Mouse (Mus musculus) left cerebral cortex, adult 18-20 months (tissue): ENCODE measurements around the gene Musk. TPM values are rescaled to one million over a fixed set of nuclear protein-coding genes. Genes with fewer than 3 reads are reported as not detected.

Source experiments
- DNase-seq, 2 experiments: peaks; one replicate each; pipeline ENCODE4 v3.0.0; 2021 to 2022; ENCODE audit warnings: low spot score in 2 of 2, mixed read lengths in 1 of 2
- total RNA-seq, 2 experiments: library from RNA; stranded (reverse); gene quantifications; 2 replicates each; pipeline ENCODE4 v1.2.3; 2021

Gene Musk
- total RNA-seq, 2 experiments from 2014 or later = 2.0 to 2.4 TPM

DNA sequence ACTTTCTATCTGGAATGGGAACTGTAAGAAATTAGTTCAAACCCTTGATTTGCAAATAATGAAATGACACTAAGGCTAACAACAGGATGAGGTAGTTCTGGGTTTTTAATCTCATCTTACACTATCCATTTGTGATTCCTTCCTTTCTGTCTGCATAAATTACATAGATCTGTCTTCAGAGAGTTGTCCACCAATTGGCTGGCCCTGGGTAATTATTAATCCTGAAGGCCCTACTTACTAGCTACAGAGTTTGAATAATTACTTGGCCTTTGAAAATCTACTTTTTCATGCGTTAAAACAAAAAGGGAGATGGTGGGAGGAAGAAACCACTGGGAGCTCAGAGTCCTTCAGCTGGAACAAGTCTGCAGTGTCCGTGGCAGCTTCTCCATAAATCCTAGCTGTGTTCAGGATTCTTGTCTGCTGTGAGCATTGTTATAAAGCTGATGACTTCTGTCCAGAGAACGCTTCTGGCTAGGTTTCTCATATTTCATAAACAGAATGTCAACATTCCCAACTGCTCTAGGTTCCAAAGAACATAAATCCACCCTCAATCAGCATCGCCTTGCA, 29.3 kb downstream of the Musk start:
- no peak for DNase-seq

DNA sequence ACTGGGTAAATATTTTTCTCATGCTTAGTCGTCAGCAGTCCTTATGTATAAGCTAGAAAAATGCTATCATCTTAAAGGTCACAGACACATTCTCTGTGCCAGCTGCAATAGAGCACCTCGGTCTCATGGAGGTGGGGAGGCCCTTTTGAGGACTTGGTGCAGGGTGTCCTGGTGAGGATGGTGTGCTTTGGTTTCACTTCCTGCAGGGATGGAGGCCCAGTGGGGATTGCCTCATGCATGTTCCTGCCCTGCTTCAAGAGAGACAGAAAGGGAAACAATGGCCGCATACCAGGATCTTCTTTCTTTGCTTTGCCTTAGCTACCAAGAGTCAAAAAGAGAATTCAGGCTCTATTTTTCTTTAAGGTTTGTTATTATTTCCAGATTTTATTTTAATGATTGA, 31.8 kb downstream of the Musk start:
- no peak for DNase-seq

DNA sequence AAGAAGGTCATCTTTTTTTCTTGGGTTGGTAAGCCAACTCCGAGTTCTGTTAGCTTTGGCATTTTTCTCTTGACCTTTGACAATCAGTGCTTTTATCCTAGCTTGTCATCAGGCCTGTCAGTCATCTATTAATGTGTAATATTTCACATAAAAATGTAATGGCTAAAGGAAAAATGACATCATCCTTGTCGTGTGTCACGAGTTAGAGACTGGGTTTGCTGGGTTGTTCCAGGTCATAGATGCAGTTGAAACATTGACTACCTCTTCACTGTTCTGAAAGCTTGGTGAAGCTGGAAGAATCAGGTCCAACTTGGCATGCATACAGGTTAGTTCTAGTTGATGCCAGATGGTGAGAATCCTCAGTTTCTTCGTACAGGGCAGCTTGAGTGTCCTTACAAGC, 34.5 kb downstream of the Musk start:
- DNase-seq = no peak

DNA sequence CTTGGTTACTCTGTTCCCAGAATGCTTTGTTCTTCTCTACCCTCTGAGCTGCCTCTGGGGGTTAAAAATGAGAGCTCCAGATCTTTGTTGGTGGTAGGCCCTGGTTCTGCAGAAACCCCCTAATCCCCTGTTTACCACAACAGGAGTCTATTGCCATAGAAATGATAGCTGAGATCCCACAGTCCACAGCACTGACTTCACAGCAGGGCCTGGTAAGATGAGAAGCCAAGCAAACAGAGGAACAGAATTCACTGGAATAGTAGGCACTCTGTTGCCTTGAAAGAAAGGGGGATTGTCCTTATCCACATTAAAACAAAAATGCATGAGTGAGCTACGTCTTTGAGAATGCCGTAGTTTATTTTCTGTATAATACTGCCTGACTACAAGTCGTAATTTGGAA, 41.0 kb downstream of the Musk start:
- DNase-seq = no peak

DNA sequence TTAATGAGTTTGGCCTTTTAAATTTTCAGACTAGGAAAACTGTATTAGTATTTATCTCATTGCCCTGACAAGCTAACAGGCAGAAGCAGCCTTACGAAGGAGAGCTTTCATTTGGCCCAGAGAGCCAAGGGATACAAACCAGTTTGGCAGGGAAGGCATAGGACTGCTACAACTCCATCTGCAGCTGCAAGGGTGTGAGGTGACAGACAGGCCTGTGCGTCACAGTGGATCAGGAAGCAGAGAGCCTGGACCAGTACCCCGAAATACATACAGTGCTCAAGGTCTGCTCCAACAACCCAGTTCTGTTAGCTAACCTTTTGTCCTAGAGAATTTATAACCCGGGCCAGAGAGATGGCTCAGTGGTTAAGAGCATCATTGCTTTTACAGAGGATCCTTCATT, 42.5 kb downstream of the Musk start:
- no peak for DNase-seq

DNA sequence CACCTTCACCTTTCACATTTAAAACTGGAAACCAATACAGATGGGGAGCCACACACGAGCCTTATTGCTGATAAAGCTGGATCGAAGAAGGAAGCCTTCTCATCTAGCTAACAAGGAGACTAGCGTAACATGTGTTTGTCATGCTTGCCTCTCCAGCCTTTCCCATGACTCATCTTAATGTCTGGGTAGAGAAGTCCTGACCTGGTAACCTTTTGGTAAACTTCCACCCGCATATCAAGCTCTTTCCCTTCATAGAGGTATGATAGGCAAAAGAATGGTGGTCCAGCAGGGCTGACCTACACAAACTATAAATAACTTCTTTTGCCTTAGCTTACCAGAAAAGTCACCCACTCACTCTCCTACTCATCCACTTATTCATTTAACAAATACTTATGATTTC, 44.3 kb downstream of the Musk start:
- no peak for DNase-seq

DNA sequence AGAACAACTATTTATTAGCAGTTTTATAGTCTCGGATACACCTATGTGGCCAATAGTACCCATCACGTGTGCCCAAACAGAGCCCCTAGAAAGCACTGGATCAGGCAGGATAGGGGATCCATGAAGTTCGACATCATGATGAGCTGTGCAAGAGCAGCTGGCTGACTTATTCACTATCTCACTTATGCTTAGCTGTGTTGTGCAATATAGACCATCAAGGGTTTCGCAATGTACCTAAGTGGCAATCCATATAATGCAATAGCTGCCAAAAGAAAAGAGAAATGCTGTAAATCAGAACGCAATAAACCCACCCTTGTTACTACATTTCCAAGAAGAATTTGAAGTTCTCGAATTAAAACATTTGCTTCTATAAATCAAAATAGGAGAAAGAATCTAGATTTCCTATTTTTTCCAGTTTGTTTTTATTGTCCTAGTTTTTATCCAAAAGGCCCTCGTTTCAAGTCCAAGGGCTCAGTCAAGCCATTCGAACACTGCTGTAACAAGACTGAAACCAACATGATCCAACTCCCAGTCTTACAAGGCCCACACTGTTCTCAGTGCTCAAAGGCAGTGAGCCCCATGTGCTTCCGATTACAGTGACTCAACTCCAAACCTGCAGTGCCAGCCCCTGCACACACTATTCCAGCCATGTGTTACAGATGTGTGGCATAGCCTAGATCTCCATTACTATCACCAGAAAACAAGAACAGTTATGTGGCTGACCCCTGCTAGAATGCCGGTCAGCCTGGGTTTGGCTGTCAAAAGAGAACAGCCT, 45.3 kb downstream of the Musk start:
- no peak for DNase-seq

DNA sequence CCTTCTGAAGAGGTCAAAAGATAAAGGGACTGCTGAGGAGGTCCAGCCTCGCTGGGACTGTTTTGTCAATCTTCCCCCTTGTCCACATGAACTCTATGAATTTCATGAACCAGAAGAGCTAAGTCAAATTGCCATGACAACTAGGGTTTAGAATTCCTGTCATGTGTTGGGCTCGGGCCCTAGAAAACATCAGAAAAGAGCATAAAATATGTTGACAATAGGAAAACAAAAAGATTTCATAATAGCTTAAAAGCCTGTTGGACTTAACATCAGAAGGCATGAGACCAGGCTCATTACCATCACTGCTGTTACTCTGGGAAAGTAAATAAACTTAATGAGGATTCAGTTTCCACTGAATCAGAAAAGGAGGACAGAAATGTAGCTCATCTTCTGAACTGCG, 46.6 kb downstream of the Musk start:
- no peak for DNase-seq

DNA sequence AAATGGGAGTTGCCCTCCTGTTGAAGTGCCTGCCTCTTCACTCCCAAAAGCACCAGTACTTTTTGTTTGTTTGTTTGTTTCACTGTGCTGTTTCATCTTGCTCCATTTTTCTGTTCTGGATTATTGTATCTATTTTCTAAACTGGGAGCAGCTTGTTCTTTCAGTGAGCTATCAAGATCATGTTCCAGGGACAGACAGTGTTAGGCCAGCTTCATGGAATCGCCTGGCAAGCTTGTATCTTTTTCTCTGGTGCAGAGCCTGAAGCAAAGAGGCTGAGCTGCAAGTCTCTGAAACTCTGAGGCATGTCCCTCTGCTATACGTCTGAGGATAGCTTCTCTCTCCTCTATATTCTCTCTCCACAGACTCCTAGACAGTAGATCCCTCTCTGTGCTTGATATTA, 50.5 kb downstream of the Musk start:
- DNase-seq = no peak

DNA sequence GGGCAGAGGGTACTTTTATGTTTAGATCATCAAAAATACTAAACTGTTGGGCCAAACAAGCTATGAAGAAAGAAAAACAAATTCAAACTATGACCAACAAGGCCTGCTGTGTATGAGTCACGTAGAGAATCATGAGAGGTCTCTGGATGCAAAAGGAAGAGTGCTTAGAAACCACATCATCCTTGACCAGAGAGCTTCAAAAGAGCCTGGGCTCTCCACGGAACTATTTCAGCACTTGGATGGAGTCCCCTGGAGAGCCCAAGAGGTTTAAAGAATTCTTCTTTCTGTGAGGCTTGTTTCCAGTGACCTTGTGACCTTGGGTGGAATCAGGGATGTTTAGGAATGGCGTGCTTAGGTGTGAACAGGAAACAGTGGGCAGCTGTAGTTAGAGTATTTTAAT, 53.5 kb downstream of the Musk start:
- DNase-seq = no peak

DNA sequence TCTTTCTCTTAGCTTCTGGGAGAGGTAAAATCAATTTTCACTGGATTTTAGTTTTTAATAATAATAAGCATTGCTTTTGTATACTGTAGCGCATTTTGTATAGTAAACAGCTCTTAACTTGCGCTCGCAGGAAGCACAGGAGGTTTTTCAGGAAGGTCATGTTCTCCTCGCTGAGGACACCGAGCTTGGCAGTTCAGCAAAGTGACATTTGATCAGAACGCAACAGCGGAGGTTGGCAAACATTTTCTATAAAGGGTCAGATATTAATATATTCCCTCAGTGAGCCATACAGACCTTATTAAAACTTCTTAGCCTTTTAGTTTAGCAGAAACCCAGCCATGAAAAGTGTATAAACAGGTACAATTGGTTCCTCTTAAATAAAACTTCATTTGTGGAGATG, 64.4 kb downstream of the Musk start:
- DNase-seq = no peak

DNA sequence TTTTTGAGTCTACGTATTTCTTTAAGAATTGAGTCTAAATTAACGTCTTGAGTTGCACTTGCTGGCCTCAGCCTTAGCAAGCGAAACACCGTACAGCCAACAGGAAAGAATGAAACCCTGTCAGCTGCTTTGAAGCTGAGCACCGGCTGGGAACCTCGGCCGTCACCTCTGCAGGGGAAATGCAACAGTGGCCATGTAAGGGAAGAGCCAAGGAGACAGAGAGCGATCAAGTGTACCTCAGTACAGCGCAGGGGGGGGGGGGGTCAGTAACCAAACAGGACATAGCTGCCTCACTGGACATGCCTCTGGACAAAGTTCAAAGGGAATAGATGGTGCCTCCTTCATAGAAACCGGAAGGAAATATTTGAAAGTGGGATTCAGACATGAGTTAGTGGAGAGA, 65.4 kb downstream of the Musk start:
- DNase-seq = no peak

DNA sequence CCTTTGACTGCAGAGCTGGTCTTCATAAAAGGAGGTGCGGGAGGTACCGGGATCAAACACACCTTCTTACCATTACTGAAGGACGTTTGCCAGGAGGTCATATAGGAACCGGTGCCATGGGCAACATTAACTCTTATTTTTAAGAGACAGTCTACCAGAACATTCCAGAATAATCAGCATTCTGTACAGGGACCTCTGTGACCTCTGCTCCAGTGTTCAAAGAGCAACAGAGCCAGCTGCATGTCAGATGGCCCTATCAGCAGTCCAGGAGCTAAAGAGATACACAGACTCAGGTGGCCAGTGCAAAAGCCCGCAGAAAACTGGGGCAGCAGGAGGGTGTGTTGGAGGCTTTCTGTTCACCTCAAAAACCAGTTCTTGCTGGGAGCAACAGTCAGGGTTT, 65.8 kb downstream of the Musk start:
- DNase-seq = no peak

DNA sequence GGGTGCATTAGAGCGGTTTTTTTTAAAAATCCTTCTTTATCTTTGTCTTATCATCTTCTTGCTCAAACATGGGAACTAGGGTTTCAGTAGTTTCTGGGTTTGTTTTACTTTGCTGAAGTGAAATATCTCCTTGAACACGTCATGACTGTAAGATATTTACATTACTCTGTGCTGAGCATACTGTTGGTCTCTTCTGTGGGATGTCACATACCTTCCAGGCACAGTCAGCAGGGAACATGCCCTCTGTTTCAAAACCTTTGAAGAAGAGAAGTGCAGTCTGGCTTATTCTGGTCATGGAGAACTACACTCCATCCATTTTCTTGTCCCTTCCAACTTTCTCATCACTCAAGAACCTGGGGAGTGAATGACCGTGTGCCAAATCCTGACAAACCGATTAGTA, 73.2 kb downstream of the Musk start:
- no peak for DNase-seq

DNA sequence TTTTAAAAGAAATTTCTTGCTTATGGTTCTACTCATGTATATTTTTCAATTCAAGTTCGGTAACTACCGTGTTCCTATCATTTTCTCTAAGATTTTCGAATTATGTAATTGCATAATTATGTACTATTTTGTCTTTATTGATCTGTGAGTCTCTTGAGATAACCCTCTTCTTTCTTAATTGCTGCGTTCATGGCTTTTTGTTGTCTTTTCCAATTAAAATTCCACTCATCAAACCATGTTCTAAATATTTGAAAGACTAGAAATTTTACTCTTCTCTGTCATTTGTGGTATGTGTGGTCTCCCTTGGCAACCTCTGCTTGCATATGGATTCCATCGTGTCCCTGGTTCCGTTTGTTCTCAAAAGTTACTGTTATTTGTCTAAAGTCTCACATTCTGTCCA, 79.6 kb downstream of the Musk start:
- no peak for DNase-seq

DNA sequence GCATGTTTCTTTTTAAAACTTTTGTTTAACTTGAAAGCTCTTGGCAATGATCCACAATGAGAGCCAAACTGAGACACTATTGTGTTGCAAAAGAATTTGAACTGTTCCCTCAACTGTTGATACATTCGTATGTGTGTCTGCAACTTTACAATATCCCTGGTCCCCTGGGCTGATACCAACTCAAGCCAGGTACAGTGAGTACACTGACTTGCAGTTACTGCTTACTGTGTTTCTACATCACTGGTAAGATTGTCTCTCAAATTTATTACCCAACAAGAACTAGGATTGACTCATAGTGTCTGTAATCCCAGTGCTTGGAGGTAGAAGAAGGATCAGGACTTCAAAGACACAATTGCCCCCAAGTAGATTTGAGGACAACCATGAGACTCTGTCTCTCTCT, 85.3 kb downstream of the Musk start:
- DNase-seq = no peak

DNA sequence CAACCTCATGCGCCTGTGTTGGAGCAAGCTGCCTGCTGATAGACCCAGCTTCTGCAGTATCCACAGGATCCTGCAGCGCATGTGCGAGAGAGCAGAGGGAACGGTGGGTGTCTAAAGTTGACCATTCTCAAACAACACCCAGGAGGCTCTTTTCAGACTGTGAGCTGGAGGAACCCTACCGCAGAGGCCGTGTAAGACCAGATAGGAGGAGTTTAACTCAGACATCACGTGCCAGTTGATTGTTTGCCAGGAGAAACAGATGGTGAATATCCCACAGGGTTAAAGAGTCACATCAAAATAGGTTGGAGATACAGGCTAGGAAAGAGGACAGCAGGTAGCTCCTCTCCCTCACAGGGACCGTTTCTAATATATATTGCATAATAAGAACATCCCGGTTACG, 87.8 kb downstream of the Musk start:
- DNase-seq = no peak

DNA sequence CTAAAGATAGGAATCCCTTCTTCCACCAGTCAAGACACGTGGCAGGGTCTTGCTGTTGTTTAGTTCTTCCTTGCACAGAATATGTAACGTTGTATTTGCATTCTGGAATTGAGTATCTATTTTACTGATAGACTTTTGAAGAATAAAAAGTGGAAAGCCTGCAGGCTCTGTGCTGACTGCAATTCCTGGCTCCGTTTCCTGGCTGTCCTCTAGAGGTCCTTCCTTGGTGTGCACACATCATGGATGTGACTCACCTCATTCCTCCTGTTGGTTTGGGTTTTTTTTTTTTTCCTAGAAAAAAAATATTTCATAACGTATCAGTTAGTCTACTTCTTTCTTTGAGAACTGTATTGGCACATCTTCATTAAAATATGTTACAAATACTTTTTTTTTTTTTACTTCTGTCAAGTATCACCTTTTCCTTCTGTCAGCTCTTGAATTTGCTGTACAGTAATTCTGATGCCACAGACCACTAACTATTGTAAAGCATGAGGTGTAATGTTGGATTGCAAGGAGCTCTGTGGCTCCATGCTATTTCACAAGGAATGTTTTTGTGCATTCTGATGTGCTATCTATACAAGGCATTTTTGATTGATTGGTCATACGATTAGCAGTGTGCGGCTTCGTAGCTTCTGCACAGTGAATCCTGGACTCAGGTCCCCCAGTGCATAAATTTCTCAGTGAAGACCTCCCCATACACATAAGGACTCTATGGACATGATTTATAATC, 88.5 kb downstream of the Musk start:
- DNase-seq = peak; percentile 58 to 67

DNA sequence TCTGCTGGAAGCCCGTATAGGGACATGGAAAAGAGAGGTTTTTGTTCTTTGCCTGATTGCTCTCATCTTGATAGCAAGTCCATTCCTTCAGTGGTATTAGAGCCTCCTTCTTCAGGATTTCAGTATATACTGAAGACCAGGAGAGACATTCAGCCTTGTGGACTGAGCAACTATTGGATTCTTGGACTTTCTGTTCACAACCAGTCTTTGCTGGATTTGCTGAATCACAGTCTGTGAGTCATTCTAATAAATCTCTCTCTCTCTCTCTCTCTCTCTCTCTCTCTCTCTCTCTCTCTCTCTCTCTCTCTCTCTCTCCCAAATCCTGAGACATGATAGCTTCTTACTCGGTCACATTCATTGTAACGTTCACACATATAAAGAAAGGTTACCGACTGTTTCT, 93.4 kb downstream of the Musk start:
- DNase-seq = no peak

DNA sequence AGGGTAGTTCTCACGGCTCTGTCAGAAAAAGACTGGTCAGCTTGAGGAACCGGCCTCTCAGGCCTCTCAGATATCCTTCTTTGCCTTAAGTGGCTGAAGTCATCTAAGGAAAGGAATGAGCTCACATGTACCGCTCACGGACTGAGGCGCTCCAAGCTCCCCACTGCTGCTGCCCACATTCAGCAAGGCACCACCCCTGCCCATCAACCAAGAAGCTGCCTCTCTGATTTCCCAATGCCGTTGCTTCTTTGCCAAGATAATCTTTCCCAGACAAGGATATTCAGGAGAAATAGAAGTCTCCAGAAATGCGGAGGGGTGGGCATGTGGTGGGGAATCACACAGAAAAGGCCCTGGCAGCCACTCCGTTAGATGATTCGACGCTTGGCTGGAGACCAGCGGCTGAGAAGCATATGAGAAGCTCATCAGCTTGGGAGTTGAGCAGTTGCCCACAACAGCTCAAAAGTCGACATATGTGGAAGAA, 115.1 kb downstream of the Musk start:
- peak; percentile 80 to 81 for DNase-seq

DNA sequence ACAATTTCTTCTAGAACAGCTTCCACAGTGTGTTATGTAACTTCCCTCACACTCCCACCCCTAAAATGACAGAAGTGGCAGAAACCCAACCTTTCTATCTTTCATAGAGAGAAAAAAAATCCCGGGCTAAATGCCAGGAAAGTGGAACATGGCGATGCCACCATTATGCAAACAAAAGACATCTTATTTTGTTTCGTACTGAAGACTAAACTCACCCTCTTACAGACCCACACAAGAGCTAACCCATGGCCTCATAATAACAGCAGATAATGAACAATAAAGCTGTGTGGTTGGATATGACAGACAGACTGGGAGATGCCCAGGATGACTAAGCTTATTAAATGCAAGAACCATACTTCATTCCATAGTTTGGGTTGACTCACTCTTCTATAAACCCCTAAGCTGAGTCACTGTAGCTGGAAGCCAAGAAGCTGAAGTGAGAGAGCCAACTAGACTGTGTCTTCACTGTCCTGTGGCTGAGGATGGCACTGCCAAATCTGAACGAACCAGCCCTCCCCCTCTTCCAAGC, 116.3 kb downstream of the Musk start:
- peak; percentile 57 to 62 for DNase-seq
